In the genomic region with DNA sequence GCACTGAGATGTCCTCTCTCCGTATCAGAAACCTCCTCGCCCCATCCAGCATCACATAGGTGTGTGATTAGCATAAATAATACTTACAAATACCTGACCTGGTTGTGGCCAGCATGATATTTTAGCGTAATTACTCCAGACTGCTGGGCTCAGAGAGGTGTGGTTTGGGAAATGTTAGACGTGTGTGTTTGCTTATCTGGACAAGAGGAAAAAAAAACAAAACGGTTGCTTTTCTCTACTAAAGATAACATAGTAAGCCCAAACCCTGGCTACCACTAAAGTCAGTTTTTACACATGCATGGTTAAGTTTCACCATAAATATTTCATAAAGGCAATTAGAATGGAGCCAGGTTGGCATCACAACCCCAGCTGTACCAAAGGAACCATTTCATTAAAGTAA, we compare ENCODE assay signal across 24 mouse cellular contexts.
DNase-seq lines count a peak whose midpoint lies in the region; ATAC-seq and TF ChIP-seq lines count a peak whose summit lies in the region.
"Had no signal": no experiment of that assay in that cellular context is flagged by ENCODE, and none has a peak within 500 bp of the region (broad histone marks: within the 10 kb centered on the region; RNA-seq: fewer than 3 reads in every experiment).

No protein-coding gene starts in this region.

- no peak for DNase-seq in hindbrain, embryonic 10.5 days (ENCODE audit: low spot score)
- DNase-seq in MEL (ENCODE audit: low read depth, low spot score) = peak; percentile 37
- peak; percentile 15 for DNase-seq in c-Kit-positive CD71-positive TER-119-negative erythroid progenitor cells, embryonic 14.5 days (ENCODE audit: low read depth)
- no peak for DNase-seq in thymus, postnatal 10 days (ENCODE audit: low spot score in 2 of 2)
- no peak for DNase-seq in left cerebral cortex, postnatal 10 days (ENCODE audit: extremely low spot score in 1 of 2, low spot score in 2 of 2)
- no peak for DNase-seq in retina, postnatal 1 day
- DNase-seq: adrenal gland, adult 2 months; adrenal gland, adult 8-10 months; adrenal gland, postnatal 10 days; adrenal gland, postnatal 14 days; adrenal gland, postnatal 25 days; adrenal gland, postnatal 36 days; B cell, adult 2 months; cerebellum, adult 11 months; cerebellum, adult 11-12 months; cerebellum, adult 18-20 months; cerebellum, adult 2 months had no signal

- H3K27ac ChIP-seq in hindbrain, embryonic 13.5 days = no peak overlapping the region
- no peak overlapping the region for H3K27ac ChIP-seq in hindbrain, embryonic 10.5 days
- peak overlapping the region; percentile 26; the same call in 1 of the 2 replicates for H3K27ac ChIP-seq in MEL (ENCODE audit: control insufficient read depth, low read depth, low read length)

- H3K36me3 ChIP-seq in hindbrain, embryonic 13.5 days = no peaks in the 10 kb centered on the region
- no peaks in the 10 kb centered on the region for H3K36me3 ChIP-seq in hindbrain, embryonic 10.5 days
- H3K36me3 ChIP-seq in MEL (ENCODE audit: control insufficient read depth in 1 of 2, insufficient read depth in 2 of 2, low read length in 2 of 2) = peaks cover 0 to 17% of the 10 kb centered on the region in 2 experiments; a peak in 3 of 4 replicates

- no peak for TF ChIP-seq CTCF in MEL (IDR thresholded peaks at IDR 0.05 in 2 of 3, conservative IDR thresholded peaks at IDR 0.05 in 1 of 3; ENCODE audit: control insufficient read depth in 1 of 3, insufficient read depth in 1 of 3, low read depth in 2 of 3, low read length in 3 of 3, poor library complexity in 1 of 3, severe bottlenecking in 1 of 3)

- TF ChIP-seq RAD21 in MEL (IDR thresholded peaks at IDR 0.05; ENCODE audit: low read depth, low read length) = no peak; the same call in 1 of the 2 replicates

- TF ChIP-seq POLR2A in MEL (IDR thresholded peaks at IDR 0.05; ENCODE audit: control insufficient read depth in 1 of 2, insufficient read depth in 1 of 2, low read depth in 1 of 2, low read length in 2 of 2, poor library complexity in 1 of 2) = no peak

- H3K4me1 ChIP-seq in hindbrain, embryonic 13.5 days (replicated peaks) = peaks cover 56% of the 10 kb centered on the region
- H3K4me1 ChIP-seq in hindbrain, embryonic 10.5 days (replicated peaks) = peaks cover 52% of the 10 kb centered on the region
- peaks cover 13 to 22% of the 10 kb centered on the region in 2 experiments for H3K4me1 ChIP-seq in MEL (ENCODE audit: control insufficient read depth in 1 of 2, insufficient read depth in 2 of 2, low read length in 2 of 2)

- H3K4me3 ChIP-seq in hindbrain, embryonic 13.5 days = no peak overlapping the region
- no peak overlapping the region for H3K4me3 ChIP-seq in hindbrain, embryonic 10.5 days
- peak overlapping the region in 1 of 2 experiments; percentile 29; a peak in 1 of 4 replicates for H3K4me3 ChIP-seq in MEL (ENCODE audit: control insufficient read depth in 1 of 2, insufficient read depth in 1 of 2, low read depth in 2 of 2, low read length in 2 of 2)

- no peak for ATAC-seq in hindbrain, embryonic 13.5 days (ENCODE audit: low FRiP score)
- ATAC-seq in megakaryocyte progenitor cell, adult 5-6 weeks (replicated peaks; ENCODE audit: poor library complexity) = peak; percentile 20; the same call in 1 of the 2 replicates
- ATAC-seq: activated CD4-positive, CD25-positive, alpha-beta regulatory T cell, adult 4 months; CD4-positive, CD25-positive, alpha-beta regulatory T cell, adult 4 months; Patski had no signal

- H3K27me3 ChIP-seq in hindbrain, embryonic 13.5 days = peaks cover 32% of the 10 kb centered on the region
- H3K27me3 ChIP-seq in hindbrain, embryonic 10.5 days (ENCODE audit: insufficient read depth, poor library complexity, severe bottlenecking) = peaks cover 56% of the 10 kb centered on the region
- no peaks in the 10 kb centered on the region for H3K27me3 ChIP-seq in MEL (ENCODE audit: control insufficient read depth in 1 of 2, insufficient read depth in 2 of 2, low read length in 2 of 2)
- H3K27me3 ChIP-seq: CH12.LX, Patski had no signal

- 81% methylated on average over 5 of the region's 5 CpGs for WGBS in hindbrain, embryonic 13.5 days
- 76% methylated on average over 5 of the region's 5 CpGs for WGBS in hindbrain, embryonic 10.5 days

- intact Hi-C loops in left cerebral cortex, postnatal 10 days (cut with DNase I) = loop anchor here (5.0 to 10.0 kb wide), 2 partner anchors 263 to 820 kb away; partner anchors contain the start of gene Irx5

- no peaks in the 10 kb centered on the region for H3K79me2 ChIP-seq in MEL (ENCODE audit: control insufficient read depth, insufficient read depth, low read length, poor library complexity)

- H3K9me3 ChIP-seq in hindbrain, embryonic 13.5 days = no peaks in the 10 kb centered on the region
- no peaks in the 10 kb centered on the region for H3K9me3 ChIP-seq in hindbrain, embryonic 10.5 days
- H3K9me3 ChIP-seq in MEL (replicated peaks; ENCODE audit: insufficient read depth, low read length) = no peaks in the 10 kb centered on the region
- H3K9me3 ChIP-seq: G1E had no signal

- H3K4me2 ChIP-seq in hindbrain, embryonic 13.5 days = no peak overlapping the region

- H3K9ac ChIP-seq in hindbrain, embryonic 13.5 days = 0 out of 2 replicates have a peak overlapping the region, but pooled peaks have one; percentile 30
- H3K9ac ChIP-seq in MEL (ENCODE audit: control insufficient read depth, low read depth, low read length, poor library complexity, severe bottlenecking) = no peak overlapping the region

- TF ChIP-seq EP300 in MEL (IDR thresholded peaks at IDR 0.05; ENCODE audit: low read depth in 1 of 2, low read length in 2 of 2) = peak; percentile 74 to 84

TF ChIP-seq in MEL, 35 proteins besides CTCF, POLR2A, EP300 and RAD21:
- no peak for TF ChIP-seq MAX (IDR thresholded peaks at IDR 0.05; ENCODE audit: low read length)
- TF ChIP-seq MEF2A (IDR thresholded peaks at IDR 0.05; ENCODE audit: extremely low read depth, insufficient replicate concordance, low read depth, low read length, poor library complexity, severe bottlenecking) = no peak
- no peak for TF ChIP-seq UBTF (IDR thresholded peaks at IDR 0.05; ENCODE audit: borderline replicate concordance, insufficient read depth, low read depth, low read length)
- no peak for TF ChIP-seq MAZ (IDR thresholded peaks at IDR 0.05; ENCODE audit: low read depth, low read length)
- TF ChIP-seq USF1 (IDR thresholded peaks at IDR 0.05; ENCODE audit: low read depth, low read length) = no peak
- no peak for TF ChIP-seq KAT2A (conservative IDR thresholded peaks at IDR 0.05; ENCODE audit: low read depth, low read length)
- TF ChIP-seq ELF1 (IDR thresholded peaks at IDR 0.05; ENCODE audit: low read depth, low read length) = no peak
- TF ChIP-seq MYB (IDR thresholded peaks at IDR 0.05; ENCODE audit: low read depth, low read length) = peak; percentile 67
- TF ChIP-seq CHD2 (IDR thresholded peaks at IDR 0.05; ENCODE audit: low read length) = no peak
- TF ChIP-seq MAFK (IDR thresholded peaks at IDR 0.05; ENCODE audit: borderline replicate concordance, low read depth, low read length) = no peak
- peak; percentile 41; the same call in 1 of the 2 replicates for TF ChIP-seq MXI1 (IDR thresholded peaks at IDR 0.05; ENCODE audit: low read depth, low read length)
- TF ChIP-seq POLR2AphosphoS5 (IDR thresholded peaks at IDR 0.05; ENCODE audit: borderline replicate concordance, low read depth, low read length) = no peak
- peak; percentile 30; the same call in 1 of the 2 replicates for TF ChIP-seq RCOR1 (IDR thresholded peaks at IDR 0.05; ENCODE audit: low read depth, low read length)
- no peak for TF ChIP-seq SMC3 (IDR thresholded peaks at IDR 0.05; ENCODE audit: low read depth, low read length)
- TF ChIP-seq MYC (IDR thresholded peaks at IDR 0.05; ENCODE audit: low read depth, low read length) = no peak
- no peak for TF ChIP-seq ZKSCAN1 (IDR thresholded peaks at IDR 0.05; ENCODE audit: low read depth, low read length)
- no peak for TF ChIP-seq E2F4 (IDR thresholded peaks at IDR 0.05; ENCODE audit: borderline replicate concordance, low read depth, low read length)
- no peak for TF ChIP-seq BHLHE40 (IDR thresholded peaks at IDR 0.05; ENCODE audit: borderline replicate concordance, low read depth, low read length)
- TF ChIP-seq GATA1 (IDR thresholded peaks at IDR 0.05; ENCODE audit: low read depth, low read length) = peak; percentile 70
- TF ChIP-seq ZNF384 (IDR thresholded peaks at IDR 0.05; ENCODE audit: low read depth, low read length) = peak; percentile 91
- TF ChIP-seq POLR2AphosphoS2 (IDR thresholded peaks at IDR 0.05; ENCODE audit: low read length) = no peak
- no peak for TF ChIP-seq NRF1 (IDR thresholded peaks at IDR 0.05; ENCODE audit: insufficient read depth, low read depth, low read length, poor library complexity, severe bottlenecking)
- no peak for TF ChIP-seq JUND (IDR thresholded peaks at IDR 0.05; ENCODE audit: low read depth, low read length)
- no peak for TF ChIP-seq ZMIZ1 (IDR thresholded peaks at IDR 0.05; ENCODE audit: low read depth, low read length)
- TF ChIP-seq TBP (IDR thresholded peaks at IDR 0.05; ENCODE audit: low read depth, low read length) = no peak
- TF ChIP-seq NELFE (IDR thresholded peaks at IDR 0.05; ENCODE audit: low read depth, low read length) = no peak
- no peak for TF ChIP-seq TAL1 (IDR thresholded peaks at IDR 0.05; ENCODE audit: low read length)
- 0 out of 2 replicates have a peak, but pooled peaks have one; percentile 35 for TF ChIP-seq ETS1 (IDR thresholded peaks at IDR 0.05; ENCODE audit: low read depth, low read length)
- TF ChIP-seq GABPA (IDR thresholded peaks at IDR 0.05; ENCODE audit: low read depth, low read length) = no peak
- TF ChIP-seq HCFC1 (IDR thresholded peaks at IDR 0.05; ENCODE audit: low read depth, low read length) = no peak
- TF ChIP-seq USF2 (IDR thresholded peaks at IDR 0.05; ENCODE audit: borderline replicate concordance in 1 of 2, insufficient read depth in 1 of 2, low read depth in 1 of 2, low read length in 2 of 2) = no peak
- no peak for TF ChIP-seq CHD1 (IDR thresholded peaks at IDR 0.05; ENCODE audit: low read depth, low read length)
- TF ChIP-seq TCF12 (IDR thresholded peaks at IDR 0.05; ENCODE audit: low read depth, low read length) = 0 out of 2 replicates have a peak, but pooled peaks have one; percentile 49
- peak; percentile 54; the same call in 1 of the 2 replicates for TF ChIP-seq SIN3A (IDR thresholded peaks at IDR 0.05; ENCODE audit: low read length)
- peak; percentile 13; the same call in 1 of the 2 replicates for TF ChIP-seq ZC3H11A (IDR thresholded peaks at IDR 0.05; ENCODE audit: low read depth, low read length)

Comparison
In these comparisons a context has a peak if more than half of its experiments do, and no peak if none do; other contexts are left out.
1. DNase-seq: peak in MEL (single experiment) and c-Kit-positive CD71-positive TER-119-negative erythroid progenitor cells, embryonic 14.5 days (single experiment); none in hindbrain, embryonic 10.5 days (single experiment), thymus, postnatal 10 days (0 of 2), left cerebral cortex, postnatal 10 days (0 of 2) and retina, postnatal 1 day (single experiment).